Mouse (Mus musculus) liver, embryonic 13.5 days (tissue): Measurements from ENCODE around the gene Zdhhc22. TPM values are rescaled to one million over a fixed set of nuclear protein-coding genes. Genes with fewer than 3 reads are reported as not detected.

Experiments used
- ATAC-seq: fragments of 200-750 bp; cut with Nextera tagmentation; 2 replicates; pipeline ENCODE4 v1.8.0; 2017; ENCODE audit warnings: low read depth, mild to moderate bottlenecking, moderate number of reproducible peaks, moderate library complexity
- DNase-seq: peaks from one replicate; pipeline ENCODE4 v3.0.0; 2022
- H3K27ac ChIP-seq: fragments of 300-500 bp; sonication (generic); 2 replicates; pipeline ENCODE4 v1.5.1; 2015; ENCODE audit warnings: moderate library complexity, mild to moderate bottlenecking, inconsistent platforms
- H3K27me3 ChIP-seq: fragments of 300-500 bp; sonication (generic); 2 replicates; pipeline ENCODE4 v1.6.1; 2015; ENCODE audit warnings: mild to moderate bottlenecking, inconsistent platforms
- H3K36me3 ChIP-seq: fragments of 300-500 bp; sonication (generic); 2 replicates; pipeline ENCODE4 v1.6.1; 2015; ENCODE audit warnings: mild to moderate bottlenecking, inconsistent platforms
- H3K4me1 ChIP-seq: fragments of 300-500 bp; sonication (generic); replicated peaks from 2 replicates; pipeline ENCODE4 v1.6.1; 2015; ENCODE audit warnings: inconsistent platforms
- H3K4me2 ChIP-seq: fragments of 300-500 bp; sonication (generic); 2 replicates; pipeline ENCODE4 v1.6.1; 2015; ENCODE audit warnings: inconsistent platforms, mild to moderate bottlenecking, moderate library complexity
- H3K4me3 ChIP-seq: fragments of 300-500 bp; sonication (generic); replicated peaks from 2 replicates; pipeline ENCODE4 v1.5.1; 2015; ENCODE audit warnings: mild to moderate bottlenecking, inconsistent platforms
- H3K9ac ChIP-seq: fragments of 300-500 bp; sonication (generic); 2 replicates; pipeline ENCODE4 v1.6.1; 2015; ENCODE audit warnings: mild to moderate bottlenecking, inconsistent platforms
- H3K9me3 ChIP-seq: fragments of 300-500 bp; sonication (generic); replicated peaks from 2 replicates; pipeline ENCODE4 v1.6.1; 2016; ENCODE audit warnings: inconsistent platforms
- WGBS: fragments of 180-500 bp; shearing (Covaris S2); methylation state at CpG from one replicate; pipeline ENCODE4 v1.1.7; 2015; ENCODE audit not compliant: insufficient replicate concordance; 5-methylcytosine and 5-hydroxymethylcytosine counted together
- polyA plus RNA-seq: library from polyadenylated mRNA; unstranded; fragments of >200 nt; fragmentation: Nextera tagmentation; extraction: Ambion mirVana; gene quantifications from 2 replicates; pipeline ENCODE4 v1.2.1, GENCODE M21; 2015

Zdhhc22 gene
- 0.03 TPM in 1 of 2 replicates, not detected in the other for polyA plus RNA-seq

DNA sequence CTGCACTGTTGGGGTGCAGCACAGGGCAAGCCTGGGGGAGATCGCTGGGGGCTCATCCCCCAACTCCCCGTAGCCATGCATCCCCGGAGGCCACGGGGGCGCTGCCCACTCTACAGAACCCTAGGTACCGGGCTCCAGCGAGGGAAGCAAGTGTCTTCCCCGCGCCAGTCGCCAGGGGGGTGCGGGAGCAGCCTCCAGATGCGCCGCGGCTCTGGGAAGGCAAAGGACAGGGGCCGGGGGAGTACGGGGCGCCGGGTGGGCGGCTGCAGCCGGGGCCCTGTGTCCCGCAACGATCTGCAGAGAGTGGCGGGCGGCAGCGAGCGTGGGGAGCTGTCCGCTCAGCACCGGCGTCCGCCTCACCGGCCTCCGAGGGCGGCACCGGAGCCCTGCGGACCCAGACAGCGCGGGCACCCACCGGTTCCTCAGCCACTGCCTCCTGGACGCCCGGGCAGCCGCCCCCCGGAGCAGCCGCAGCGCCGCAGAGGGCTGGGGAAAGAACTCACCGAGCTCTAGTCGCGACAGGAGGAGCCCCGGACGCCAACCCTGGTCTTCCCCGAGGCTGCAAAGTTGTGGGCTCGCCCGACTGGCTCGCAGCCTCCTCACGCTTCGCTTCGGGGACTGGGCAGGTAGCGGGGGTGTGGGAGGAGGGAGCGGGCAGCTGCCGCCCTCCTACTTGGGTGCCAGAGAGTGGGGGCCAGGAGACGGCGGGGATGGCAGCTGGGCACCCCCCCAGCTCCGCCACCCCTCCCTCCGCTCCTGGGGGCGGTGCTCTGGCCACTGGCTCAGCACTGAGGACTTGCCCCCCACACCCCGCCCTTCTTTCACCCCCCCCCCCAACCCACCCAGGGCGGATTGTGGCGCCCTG lies at the start of gene Zdhhc22:
TSS of gene Zdhhc22 (minus strand) at position 541 of the 865 bp plus-strand sequence.
- 0 out of 2 replicates have a peak within 1 kb of the TSS, but pooled peaks have one; percentile 3 for H3K4me2 ChIP-seq
- ATAC-seq (no peak), DNase-seq (no peak)
- no peak within 1 kb of the TSS for H3K27ac ChIP-seq
- no peak within 1 kb of the TSS for H3K4me3 ChIP-seq
- peaks cover 86% of the 10 kb centered on the region for H3K27me3 ChIP-seq
- H3K9ac ChIP-seq = no peak within 1 kb of the TSS
- H3K4me1 ChIP-seq = no peaks in the 10 kb centered on the region
- no peaks in the 10 kb centered on the region for H3K9me3 ChIP-seq
- no peaks in the 10 kb centered on the region for H3K36me3 ChIP-seq
- WGBS = 4% methylated on average over 65 of the region's 68 CpGs

DNA sequence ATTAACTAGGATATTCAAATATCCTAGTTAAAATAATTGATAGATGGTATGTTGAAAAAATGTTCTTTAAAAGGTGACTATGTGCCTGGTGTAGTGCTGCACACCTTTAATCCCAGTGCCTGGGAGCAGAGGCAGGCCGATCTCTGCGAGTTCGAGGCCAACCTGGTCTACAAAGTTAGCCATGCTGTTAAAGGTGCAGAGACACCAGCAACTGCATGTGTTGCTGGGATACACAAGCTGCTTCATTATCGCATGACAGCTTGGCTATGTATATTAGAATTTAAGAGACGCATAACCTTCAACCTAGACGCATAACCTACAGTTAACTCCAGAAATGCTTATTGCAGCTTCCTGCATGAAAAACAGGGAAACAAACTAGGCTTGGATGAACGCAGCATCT lies 46.4 kb upstream of the Zdhhc22 start:
- no peak for ATAC-seq
- no peaks in the 10 kb centered on the region for H3K4me1 ChIP-seq
- no peaks in the 10 kb centered on the region for H3K36me3 ChIP-seq
- no peak overlapping the region for H3K4me2 ChIP-seq
- H3K9me3 ChIP-seq = no peaks in the 10 kb centered on the region
- DNase-seq = no peak
- no peak overlapping the region for H3K9ac ChIP-seq
- no peak overlapping the region for H3K4me3 ChIP-seq
- WGBS = 75% methylated on average over 7 of the region's 7 CpGs
- H3K27ac ChIP-seq = no peak overlapping the region
- H3K27me3 ChIP-seq = no peaks in the 10 kb centered on the region

GRCm38 (mm10) chr12:87031163-87031763 lies 41.0 kb upstream of the Zdhhc22 start:
- ATAC-seq (no peak), DNase-seq (no peak)
- Histone ChIP-seq H3K4me3 (no peak overlapping the region), H3K4me1 (peaks cover 2% of the 10 kb centered on the region), H3K9me3 (no peaks in the 10 kb centered on the region), H3K27me3 (peaks cover 28% of the 10 kb centered on the region), H3K4me2 (no peak overlapping the region), H3K36me3 (no peaks in the 10 kb centered on the region), H3K27ac (no peak overlapping the region), H3K9ac (no peak overlapping the region)
- WGBS = 54% methylated on average over 5 of the region's 5 CpGs

DNA sequence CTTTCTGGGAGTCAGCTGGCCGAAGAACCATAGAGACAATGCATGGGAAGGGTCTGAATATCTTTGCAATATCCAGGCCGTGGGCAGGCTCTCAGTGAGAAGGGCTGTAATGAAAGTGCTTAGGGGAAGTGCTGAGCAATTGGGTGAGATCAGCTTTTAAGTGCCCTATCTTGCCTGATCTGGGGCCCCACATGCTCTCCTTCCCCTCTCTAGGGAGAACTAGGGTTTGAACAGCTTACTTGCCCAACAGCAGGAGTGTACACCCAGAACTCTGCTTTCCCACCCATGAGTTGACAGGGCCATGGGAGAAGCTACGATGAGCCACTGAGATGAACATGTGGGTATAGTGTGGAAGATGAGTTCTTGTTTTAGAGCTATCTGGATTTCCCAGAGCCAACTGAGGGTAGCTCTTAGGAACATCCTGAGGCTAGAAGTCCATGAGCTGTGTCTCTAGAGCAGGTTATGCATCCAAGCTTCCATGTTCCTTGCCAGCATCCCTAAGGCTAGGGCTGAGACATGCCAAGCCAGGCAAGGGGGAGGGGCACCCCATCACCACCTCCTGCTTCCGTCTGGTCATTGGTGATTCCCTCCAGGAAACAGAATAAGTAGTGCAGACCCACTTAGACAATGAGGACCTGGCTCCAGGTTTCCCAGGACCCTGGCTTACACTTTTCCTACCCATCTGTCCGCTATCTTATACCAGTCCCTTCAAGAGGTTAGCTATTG lies 39.2 kb upstream of the Zdhhc22 start:
- Histone ChIP-seq H3K9me3 (no peaks in the 10 kb centered on the region), H3K4me2 (no peak overlapping the region), H3K36me3 (no peaks in the 10 kb centered on the region), H3K27me3 (peaks cover 41% of the 10 kb centered on the region), H3K4me1 (peaks cover 6% of the 10 kb centered on the region), H3K9ac (no peak overlapping the region), H3K27ac (no peak overlapping the region), H3K4me3 (no peak overlapping the region)
- ATAC-seq (no peak), DNase-seq (no peak)
- WGBS = 38% methylated on average over 5 of the region's 5 CpGs

GRCm38 (mm10) chr12:87028068-87028467 lies 37.8 kb upstream of the Zdhhc22 start:
- peaks cover 45% of the 10 kb centered on the region for H3K27me3 ChIP-seq
- H3K4me1 ChIP-seq = peaks cover 6% of the 10 kb centered on the region
- no peak overlapping the region for H3K9ac ChIP-seq
- H3K27ac ChIP-seq = no peak overlapping the region
- H3K4me3 ChIP-seq = no peak overlapping the region
- no peak overlapping the region for H3K4me2 ChIP-seq
- ATAC-seq (no peak), DNase-seq (no peak)
- no peaks in the 10 kb centered on the region for H3K36me3 ChIP-seq
- no peaks in the 10 kb centered on the region for H3K9me3 ChIP-seq
- WGBS = 62% methylated on average over 2 of the region's 2 CpGs

GRCm38 (mm10) chr12:87027391-87027790 lies 37.2 kb upstream of the Zdhhc22 start:
- WGBS = 40% methylated on average over 5 of the region's 5 CpGs
- no peak overlapping the region for H3K4me3 ChIP-seq

GRCm38 (mm10) chr12:87026871-87027240 lies 36.6 kb upstream of the Zdhhc22 start:
- ATAC-seq (no peak), DNase-seq (no peak)
- Histone ChIP-seq H3K4me2 (no peak overlapping the region), H3K4me3 (no peak overlapping the region), H3K4me1 (peaks cover 6% of the 10 kb centered on the region), H3K27ac (no peak overlapping the region), H3K36me3 (no peaks in the 10 kb centered on the region), H3K9me3 (no peaks in the 10 kb centered on the region), H3K9ac (no peak overlapping the region), H3K27me3 (peaks cover 45% of the 10 kb centered on the region)
- 14% methylated on average over 8 of the region's 8 CpGs for WGBS

More at GRCm38 (mm10) chr12:87027391-87027790, 37.2 kb upstream of the Zdhhc22 start:
- Histone ChIP-seq H3K36me3 (no peaks in the 10 kb centered on the region), H3K4me2 (no peak overlapping the region), H3K4me1 (peaks cover 6% of the 10 kb centered on the region), H3K9me3 (no peaks in the 10 kb centered on the region), H3K27ac (no peak overlapping the region), H3K27me3 (peaks cover 45% of the 10 kb centered on the region), H3K9ac (no peak overlapping the region)
- DNase-seq = no peak
- no peak for ATAC-seq

DNA sequence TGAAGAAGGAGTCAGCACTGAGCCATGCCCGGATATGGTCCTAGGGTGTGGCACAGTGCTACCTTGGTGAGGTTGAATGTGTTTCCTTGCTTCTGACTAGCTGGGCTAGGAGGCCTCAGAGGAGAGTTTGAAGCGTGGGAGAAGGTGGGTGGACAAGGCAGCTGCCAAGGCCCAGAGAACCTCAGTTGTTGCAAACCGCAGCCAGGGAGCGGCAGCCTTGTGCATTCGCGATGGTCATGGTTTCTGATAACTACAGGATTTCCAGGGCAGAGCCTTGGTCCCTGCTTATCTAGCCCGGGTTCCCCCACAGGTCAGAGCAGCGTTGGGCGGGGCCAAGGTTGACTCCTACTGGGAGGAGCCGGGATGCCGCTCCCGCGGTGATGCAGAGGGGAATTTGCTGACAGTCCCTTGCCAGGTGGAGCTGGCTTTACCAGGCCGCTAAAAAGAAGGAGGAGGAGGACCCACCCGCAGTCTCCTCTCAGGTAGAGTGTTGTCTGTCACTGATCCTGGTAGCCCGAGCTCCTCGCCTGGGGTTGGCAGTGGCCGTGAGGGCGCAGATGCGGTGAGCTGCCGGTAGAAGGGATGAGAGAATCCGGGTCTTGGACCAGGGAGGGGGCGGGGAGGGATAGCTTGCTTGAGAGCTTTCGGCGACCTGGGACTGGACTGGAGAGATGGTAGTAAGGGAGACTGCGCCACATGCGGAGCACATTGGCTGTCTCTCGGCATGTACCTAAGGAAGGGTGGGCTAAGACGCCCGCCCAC lies 36.1 kb upstream of the Zdhhc22 start:
- WGBS = 6% methylated on average over 30 of the region's 30 CpGs
- ATAC-seq (peak; percentile 66), DNase-seq (peak; percentile 22)
- Histone ChIP-seq H3K4me2 (0 out of 2 replicates have a peak overlapping the region, but pooled peaks have one; percentile 21), H3K4me3 (no peak overlapping the region), H3K9ac (no peak overlapping the region), H3K27me3 (peaks cover 45% of the 10 kb centered on the region), H3K9me3 (no peaks in the 10 kb centered on the region), H3K27ac (no peak overlapping the region), H3K4me1 (peaks cover 6% of the 10 kb centered on the region), H3K36me3 (no peaks in the 10 kb centered on the region)

- H3K9me3 ChIP-seq = no peaks in the 10 kb centered on the region
- H3K4me2 ChIP-seq = no peak overlapping the region
- ATAC-seq = no peak
- H3K9ac ChIP-seq = no peak overlapping the region
- peaks cover 42% of the 10 kb centered on the region for H3K27me3 ChIP-seq
- H3K36me3 ChIP-seq = no peaks in the 10 kb centered on the region
- no peak overlapping the region for H3K27ac ChIP-seq
- H3K4me3 ChIP-seq = no peak overlapping the region
- H3K4me1 ChIP-seq = peaks cover 6% of the 10 kb centered on the region
- DNase-seq = no peak
- WGBS = 51% methylated on average over 3 of the region's 3 CpGs
These were observed 33.2 kb upstream of the Zdhhc22 start for GRCm38 (mm10) chr12:87023456-87023855.

- Histone ChIP-seq H3K4me3 (no peak overlapping the region), H3K4me2 (no peak overlapping the region), H3K4me1 (peaks cover 6% of the 10 kb centered on the region), H3K36me3 (no peaks in the 10 kb centered on the region), H3K9ac (no peak overlapping the region), H3K27ac (no peak overlapping the region), H3K27me3 (peaks cover 27% of the 10 kb centered on the region), H3K9me3 (no peaks in the 10 kb centered on the region)
- DNase-seq (no peak), ATAC-seq (no peak)
- WGBS = 64% methylated on average over 2 of the region's 2 CpGs
These were observed 31.8 kb upstream of the Zdhhc22 start for GRCm38 (mm10) chr12:87022006-87022405.

DNA sequence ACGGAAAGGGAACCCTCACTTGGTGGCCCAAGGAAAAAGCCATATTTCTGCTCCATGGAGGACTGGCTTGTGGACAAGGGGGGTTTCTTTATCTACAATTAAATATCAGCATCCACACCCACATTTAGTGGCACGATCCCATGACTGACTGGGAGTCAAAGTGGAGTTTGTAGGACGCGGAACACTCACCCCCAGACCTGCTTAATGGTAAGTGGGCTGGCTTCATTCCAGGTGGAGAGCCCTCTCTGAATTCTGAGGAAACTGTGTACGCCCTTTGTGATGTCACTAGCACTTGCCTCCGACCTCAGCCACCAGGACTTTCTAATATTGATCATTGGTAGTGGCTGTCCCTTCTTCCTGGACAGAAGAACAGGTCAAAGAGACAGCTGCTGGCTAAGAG lies 30.8 kb upstream of the Zdhhc22 start, which contains the start of gene Tmem63c:
TSS of gene Tmem63c (plus strand) at position 301 of the 400 bp plus-strand sequence.
- Histone ChIP-seq H3K9me3 (no peaks in the 10 kb centered on the region), H3K4me1 (peaks cover 1% of the 10 kb centered on the region), H3K27ac (no peak within 1 kb of the TSS), H3K4me3 (no peak within 1 kb of the TSS), H3K36me3 (no peaks in the 10 kb centered on the region), H3K27me3 (peaks cover 17% of the 10 kb centered on the region), H3K9ac (no peak within 1 kb of the TSS), H3K4me2 (no peak within 1 kb of the TSS)
- 50% methylated on average over 6 of the region's 6 CpGs for WGBS
- no peak for DNase-seq
- ATAC-seq = no peak
